Mouse (Mus musculus): ENCODE measurements around the gene Ccdc61.

DNA sequence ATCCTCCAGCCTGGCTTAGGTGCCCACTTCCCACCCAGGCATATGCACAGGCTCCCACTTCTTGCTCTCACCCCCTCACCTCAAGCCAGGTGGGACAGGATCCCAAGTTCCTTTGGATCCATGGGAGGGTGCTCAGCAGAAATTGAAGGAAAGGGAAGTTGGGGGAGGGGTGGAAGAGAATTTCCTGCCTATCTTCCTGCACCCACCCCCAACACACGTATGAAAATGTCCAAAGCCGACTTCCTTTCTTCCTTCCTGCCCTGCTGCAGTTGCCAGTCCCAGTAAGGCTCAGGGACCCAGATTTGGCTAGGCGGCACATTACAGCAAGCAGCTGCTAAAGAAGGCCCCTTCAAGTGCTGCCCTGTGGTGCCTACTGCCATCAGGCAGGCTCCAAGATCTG lies 17.5 kb upstream of the Ccdc61 start:
- TF ChIP-seq POLR2A (IDR thresholded peaks at IDR 0.05; ENCODE audit: insufficient read depth, low read depth, low read length) = peak; percentile 66; the same call in 1 of the 2 replicates
- TF ChIP-seq CTCF (IDR thresholded peaks at IDR 0.05) = no peak
- peak; percentile 97 for TF ChIP-seq EP300 (IDR thresholded peaks at IDR 0.05; ENCODE audit: insufficient read depth, low read depth, low read length)
